Mouse (Mus musculus): ENCODE results near the gene Pno1. TPM values are rescaled to one million over a fixed set of nuclear protein-coding genes. Genes with fewer than 3 reads are reported as not detected.
A peak's percentile ranks its signal among the peaks of the same experiment; 100 is the strongest.

Gene Pno1
- polyA plus RNA-seq, 1 experiment from 2014 or later = 72.7 TPM

- 93% methylated on average over 8 of the region's 8 CpGs for WGBS
- Histone ChIP-seq H3K4me1 (ENCODE audit: control insufficient read depth, insufficient read depth, low read length) (no peaks in the 10 kb centered on the region), H3K4me2 (replicated peaks; ENCODE audit: low read depth, low read length) (no peak overlapping the region), H3K4me3 (ENCODE audit: low read depth, low read length) (no peak overlapping the region), H3K27me3 (ENCODE audit: control insufficient read depth, insufficient read depth, low read length) (no peaks in the 10 kb centered on the region), H3K9ac (replicated peaks; ENCODE audit: low read depth, low read length) (no peak overlapping the region), H3K9me3 (ENCODE audit: control insufficient read depth, low read depth, low read length) (no peaks in the 10 kb centered on the region), H3K27ac (ENCODE audit: low read length) (no peak overlapping the region), H3K36me3 (ENCODE audit: control insufficient read depth, insufficient read depth, low read length) (peaks cover 13% of the 10 kb centered on the region)
- ATAC-seq (ENCODE audit: insufficient number of reproducible peaks, insufficient read depth, low FRiP score, low read depth) = no peak
Observed at GRCm38 (mm10) chr11:17221126-17221525, 9.8 kb upstream of the Pno1 start.

GRCm38 (mm10) chr11:17215475-17215874 lies 4.1 kb upstream of the Pno1 start:
- ATAC-seq (ENCODE audit: insufficient number of reproducible peaks, insufficient read depth, low FRiP score, low read depth) = no peak
- WGBS = 83% methylated on average over 3 of the region's 3 CpGs
- Histone ChIP-seq H3K36me3 (ENCODE audit: control insufficient read depth, insufficient read depth, low read length) (no peaks in the 10 kb centered on the region), H3K4me1 (ENCODE audit: control insufficient read depth, insufficient read depth, low read length) (peaks cover 12% of the 10 kb centered on the region; the same call in 1 of the 2 replicates), H3K4me2 (replicated peaks; ENCODE audit: low read depth, low read length) (no peak overlapping the region), H3K27me3 (ENCODE audit: control insufficient read depth, insufficient read depth, low read length) (no peaks in the 10 kb centered on the region), H3K4me3 (ENCODE audit: low read depth, low read length) (no peak overlapping the region), H3K9ac (replicated peaks; ENCODE audit: low read depth, low read length) (no peak overlapping the region), H3K9me3 (ENCODE audit: control insufficient read depth, low read depth, low read length) (no peaks in the 10 kb centered on the region), H3K27ac (ENCODE audit: low read length) (no peak overlapping the region)

GRCm38 (mm10) chr11:17212903-17213509 lies 1.6 kb upstream of the Pno1 start:
- Histone ChIP-seq H3K9ac (replicated peaks; ENCODE audit: low read depth, low read length) (no peak overlapping the region), H3K27me3 (ENCODE audit: control insufficient read depth, insufficient read depth, low read length) (no peaks in the 10 kb centered on the region), H3K27ac (ENCODE audit: low read length) (no peak overlapping the region), H3K9me3 (ENCODE audit: control insufficient read depth, low read depth, low read length) (no peaks in the 10 kb centered on the region), H3K4me1 (ENCODE audit: control insufficient read depth, insufficient read depth, low read length) (peaks cover 13% of the 10 kb centered on the region; the same call in 1 of the 2 replicates), H3K4me2 (replicated peaks; ENCODE audit: low read depth, low read length) (peak overlapping the region; percentile 65), H3K36me3 (ENCODE audit: control insufficient read depth, insufficient read depth, low read length) (peaks cover 2% of the 10 kb centered on the region; the same call in 1 of the 2 replicates), H3K4me3 (ENCODE audit: low read depth, low read length) (peak overlapping the region; percentile 85)
- no peak for ATAC-seq (ENCODE audit: insufficient number of reproducible peaks, insufficient read depth, low FRiP score, low read depth)
- 71% methylated on average over 5 of the region's 5 CpGs for WGBS

- H3K4me3 ChIP-seq (ENCODE audit: low read depth, low read length) = peak overlapping the region; percentile 85
- H3K9ac ChIP-seq (replicated peaks; ENCODE audit: low read depth, low read length) = peak overlapping the region; percentile 69
- ATAC-seq (ENCODE audit: insufficient number of reproducible peaks, insufficient read depth, low FRiP score, low read depth) = no peak
- H3K4me1 ChIP-seq (ENCODE audit: control insufficient read depth, insufficient read depth, low read length) = peaks cover 13% of the 10 kb centered on the region; the same call in 1 of the 2 replicates
- peak overlapping the region; percentile 72; the same call in 1 of the 2 replicates for H3K27ac ChIP-seq (ENCODE audit: low read length)
- peak overlapping the region; percentile 65 for H3K4me2 ChIP-seq (replicated peaks; ENCODE audit: low read depth, low read length)
- WGBS = 2% methylated on average over 10 of the region's 10 CpGs
- H3K9me3 ChIP-seq (ENCODE audit: control insufficient read depth, low read depth, low read length) = no peaks in the 10 kb centered on the region
- H3K27me3 ChIP-seq (ENCODE audit: control insufficient read depth, insufficient read depth, low read length) = no peaks in the 10 kb centered on the region
- peaks cover 7% of the 10 kb centered on the region; the same call in 1 of the 2 replicates for H3K36me3 ChIP-seq (ENCODE audit: control insufficient read depth, insufficient read depth, low read length)
Observed at GRCm38 (mm10) chr11:17212141-17212495, 750 bp upstream of the Pno1 start.

- Histone ChIP-seq H3K4me1 (ENCODE audit: control insufficient read depth, insufficient read depth, low read length) (no peaks in the 10 kb centered on the region), H3K36me3 (ENCODE audit: control insufficient read depth, insufficient read depth, low read length) (peaks cover 27% of the 10 kb centered on the region), H3K4me3 (ENCODE audit: low read depth, low read length) (no peak overlapping the region), H3K27ac (ENCODE audit: low read length) (no peak overlapping the region), H3K9ac (replicated peaks; ENCODE audit: low read depth, low read length) (no peak overlapping the region), H3K27me3 (ENCODE audit: control insufficient read depth, insufficient read depth, low read length) (no peaks in the 10 kb centered on the region), H3K9me3 (ENCODE audit: control insufficient read depth, low read depth, low read length) (no peaks in the 10 kb centered on the region), H3K4me2 (replicated peaks; ENCODE audit: low read depth, low read length) (no peak overlapping the region)
- 87% methylated on average over 6 of the region's 6 CpGs for WGBS
- ATAC-seq (ENCODE audit: insufficient number of reproducible peaks, insufficient read depth, low FRiP score, low read depth) = no peak
Observed at GRCm38 (mm10) chr11:17202481-17202880, 8.9 kb downstream of the Pno1 start.

- H3K27me3 ChIP-seq (ENCODE audit: control insufficient read depth, insufficient read depth, low read length) = no peaks in the 10 kb centered on the region
- H3K9me3 ChIP-seq (ENCODE audit: control insufficient read depth, low read depth, low read length) = no peaks in the 10 kb centered on the region
- no peaks in the 10 kb centered on the region for H3K4me1 ChIP-seq (ENCODE audit: control insufficient read depth, insufficient read depth, low read length)
- 90% methylated on average over 4 of the region's 4 CpGs for WGBS
- no peak for ATAC-seq (ENCODE audit: insufficient number of reproducible peaks, insufficient read depth, low FRiP score, low read depth)
- no peak overlapping the region for H3K4me3 ChIP-seq (ENCODE audit: low read depth, low read length)
- H3K27ac ChIP-seq (ENCODE audit: low read length) = no peak overlapping the region
- H3K9ac ChIP-seq (replicated peaks; ENCODE audit: low read depth, low read length) = no peak overlapping the region
- H3K36me3 ChIP-seq (ENCODE audit: control insufficient read depth, insufficient read depth, low read length) = peaks cover 31% of the 10 kb centered on the region
- no peak overlapping the region for H3K4me2 ChIP-seq (replicated peaks; ENCODE audit: low read depth, low read length)
Observed at GRCm38 (mm10) chr11:17200936-17201335, 10.4 kb downstream of the Pno1 start.

GRCm38 (mm10) chr11:17199840-17200501 lies 11.4 kb downstream of the Pno1 start:
- Histone ChIP-seq H3K4me1 (ENCODE audit: control insufficient read depth, insufficient read depth, low read length) (no peaks in the 10 kb centered on the region), H3K4me2 (replicated peaks; ENCODE audit: low read depth, low read length) (no peak overlapping the region), H3K4me3 (ENCODE audit: low read depth, low read length) (no peak overlapping the region), H3K9ac (replicated peaks; ENCODE audit: low read depth, low read length) (no peak overlapping the region), H3K9me3 (ENCODE audit: control insufficient read depth, low read depth, low read length) (no peaks in the 10 kb centered on the region), H3K27me3 (ENCODE audit: control insufficient read depth, insufficient read depth, low read length) (no peaks in the 10 kb centered on the region), H3K27ac (ENCODE audit: low read length) (no peak overlapping the region), H3K36me3 (ENCODE audit: control insufficient read depth, insufficient read depth, low read length) (peaks cover 40% of the 10 kb centered on the region)
- 93% methylated on average over 3 of the region's 3 CpGs for WGBS
- no peak for ATAC-seq (ENCODE audit: insufficient number of reproducible peaks, insufficient read depth, low FRiP score, low read depth)

GRCm38 (mm10) chr11:17199170-17199569 lies 12.2 kb downstream of the Pno1 start:
- ATAC-seq (ENCODE audit: insufficient number of reproducible peaks, insufficient read depth, low FRiP score, low read depth) = no peak
- Histone ChIP-seq H3K9me3 (ENCODE audit: control insufficient read depth, low read depth, low read length) (no peaks in the 10 kb centered on the region), H3K27me3 (ENCODE audit: control insufficient read depth, insufficient read depth, low read length) (no peaks in the 10 kb centered on the region), H3K4me1 (ENCODE audit: control insufficient read depth, insufficient read depth, low read length) (no peaks in the 10 kb centered on the region), H3K4me3 (ENCODE audit: low read depth, low read length) (no peak overlapping the region), H3K27ac (ENCODE audit: low read length) (no peak overlapping the region), H3K4me2 (replicated peaks; ENCODE audit: low read depth, low read length) (no peak overlapping the region), H3K9ac (replicated peaks; ENCODE audit: low read depth, low read length) (no peak overlapping the region), H3K36me3 (ENCODE audit: control insufficient read depth, insufficient read depth, low read length) (peaks cover 43% of the 10 kb centered on the region)
- 75% methylated on average over 5 of the region's 5 CpGs for WGBS

All from stomach, embryonic 14.5 days (tissue).